Mouse (Mus musculus) forebrain, embryonic 10.5 days (tissue): Measurements from ENCODE around the gene Gm21992. TPM values are rescaled to one million over a fixed set of nuclear protein-coding genes. Genes with fewer than 3 reads are reported as not detected.
"Not testable (repeated sequence)": the region's sequence is repeated elsewhere in the genome, so short reads cannot be mapped to it uniquely, and the experiment has no call there.

Source experiments
- DNase-seq: peaks from one replicate; pipeline ENCODE4 v3.0.0-alpha.2; 2017; ENCODE audit warnings: low spot score; ENCODE audit errors: extremely low spot score
- H3K27ac ChIP-seq: fragments of 300-500 bp; sonication (generic); 2 replicates; pipeline ENCODE4 v1.5.1; 2016; ENCODE audit warnings: mild to moderate bottlenecking
- H3K27me3 ChIP-seq: fragments of 300-500 bp; sonication (generic); 2 replicates; pipeline ENCODE4 v1.6.1; 2016; ENCODE audit warnings: mild to moderate bottlenecking; ENCODE audit not compliant: poor library complexity, severe bottlenecking
- H3K36me3 ChIP-seq: fragments of 300-500 bp; sonication (generic); replicated peaks from 2 replicates; pipeline ENCODE4 v1.6.1; 2016; ENCODE audit warnings: mild to moderate bottlenecking, moderate library complexity
- H3K4me1 ChIP-seq: fragments of 300-500 bp; sonication (generic); 2 replicates; pipeline ENCODE4 v1.6.1; 2016
- H3K4me3 ChIP-seq: fragments of 300-500 bp; sonication (generic); 2 replicates; pipeline ENCODE4 v1.5.1; 2016; ENCODE audit warnings: mild to moderate bottlenecking, moderate library complexity
- H3K9me3 ChIP-seq: fragments of 300-500 bp; sonication (generic); 2 replicates; pipeline ENCODE4 v1.6.1; 2016; ENCODE audit warnings: mild to moderate bottlenecking, moderate library complexity
- WGBS: fragments of 180-500 bp; shearing (Covaris S2); methylation state at CpG from one replicate; pipeline ENCODE4 v1.1.7; 2016; 5-methylcytosine and 5-hydroxymethylcytosine counted together
- polyA plus RNA-seq: library from polyadenylated mRNA; unstranded; fragments of >200 nt; fragmentation: Nextera tagmentation; extraction: Ambion mirVana; gene quantifications from 2 replicates; pipeline ENCODE4 v1.2.1, GENCODE M21; 2016

Gm21992 gene
- polyA plus RNA-seq, 1 experiment from 2014 or later, result 35.7 TPM

DNA sequence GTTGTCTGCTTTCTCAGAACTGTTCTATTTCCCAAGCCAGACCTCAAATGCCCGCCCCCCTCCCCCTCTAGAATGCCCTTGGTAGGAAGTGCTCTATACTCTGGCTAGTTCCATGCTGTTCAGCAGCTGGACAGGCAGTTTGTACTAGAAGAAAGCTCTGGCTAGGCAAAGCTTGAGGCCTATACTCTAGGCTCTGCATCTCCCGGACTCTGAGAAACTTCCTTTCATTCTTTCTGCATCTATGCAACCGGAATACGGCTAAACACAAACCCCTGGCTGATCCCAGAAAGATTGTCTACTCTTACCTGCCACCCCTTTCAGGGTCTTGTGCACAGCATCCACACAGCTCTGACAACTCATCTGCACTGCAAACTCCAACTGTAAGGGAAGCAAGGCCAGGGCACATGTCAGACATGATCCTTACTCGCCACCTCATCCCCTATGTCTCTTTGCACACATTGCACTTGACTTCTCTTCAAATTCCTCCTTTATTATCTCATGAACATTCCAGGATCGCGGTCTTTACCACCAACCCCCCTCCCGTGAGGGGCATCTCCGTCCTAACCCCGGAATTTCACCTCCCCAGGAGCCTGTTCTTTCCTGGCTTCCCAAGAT, 27.2 kb upstream of the Gm21992 start:
- peak overlapping the region; percentile 86 for H3K27ac ChIP-seq
- peaks cover 32% of the 10 kb centered on the region for H3K27me3 ChIP-seq
- 33% methylated on average over 10 of the region's 10 CpGs for WGBS
- H3K9me3 ChIP-seq, result no peaks in the 10 kb centered on the region
- peak overlapping the region; percentile 71 for H3K4me3 ChIP-seq
- no peak for DNase-seq
- H3K4me1 ChIP-seq, result peaks cover 21% of the 10 kb centered on the region
- H3K36me3 ChIP-seq, result no peaks in the 10 kb centered on the region; the same call in 1 of the 2 replicates

DNA sequence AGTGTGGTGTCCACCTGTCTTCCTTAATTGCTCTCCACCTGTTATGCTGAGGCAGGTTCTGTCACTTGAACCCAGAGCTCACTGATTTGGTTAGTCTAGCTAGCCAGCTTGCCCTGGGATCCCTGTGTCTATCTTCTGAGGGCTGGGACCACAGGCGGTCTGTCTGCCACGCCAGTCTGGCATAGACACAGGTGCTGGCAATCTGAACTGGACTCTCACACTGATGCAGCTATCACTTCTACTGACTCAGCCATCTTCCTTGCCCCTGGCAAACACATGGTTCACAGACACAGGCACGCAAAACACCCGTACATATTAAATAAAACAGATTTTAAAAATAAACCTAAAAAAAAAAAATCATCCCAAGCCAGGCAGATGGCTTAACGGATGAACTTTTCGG, 25.6 kb upstream of the Gm21992 start:
- WGBS, result 92% methylated on average over 6 of the region's 6 CpGs
- H3K27ac ChIP-seq, result no peak overlapping the region
- H3K4me1 ChIP-seq, result peaks cover 26% of the 10 kb centered on the region

DNA sequence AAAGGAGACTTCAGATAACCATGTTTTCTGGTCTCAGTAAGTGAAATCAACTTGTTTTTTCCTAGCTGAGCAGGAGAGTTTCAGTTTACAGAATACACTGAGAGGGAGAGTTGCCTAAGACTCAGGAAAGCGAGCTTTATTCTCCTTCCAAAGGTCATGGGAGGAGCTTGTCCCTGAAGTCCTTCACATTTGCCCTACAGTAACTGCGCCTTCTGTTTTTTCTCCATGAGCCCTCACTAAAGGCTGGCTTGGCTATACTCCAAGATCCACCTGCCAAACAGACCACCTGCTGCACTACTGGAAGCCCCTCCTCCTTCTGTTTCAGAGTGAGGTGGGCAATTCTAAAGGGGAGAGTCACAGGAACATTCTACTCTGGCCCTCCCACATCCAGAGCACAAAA, 24.7 kb upstream of the Gm21992 start:
- no peaks in the 10 kb centered on the region for H3K9me3 ChIP-seq
- peaks cover 17% of the 10 kb centered on the region for H3K27me3 ChIP-seq
- H3K4me1 ChIP-seq, result peaks cover 29% of the 10 kb centered on the region
- H3K4me3 ChIP-seq, result no peak overlapping the region
- no peak overlapping the region for H3K27ac ChIP-seq
- peaks cover 14% of the 10 kb centered on the region for H3K36me3 ChIP-seq
- no peak for DNase-seq
- WGBS, result 83% methylated on average over 2 of the region's 2 CpGs

More for the DNA sequence above, 25.6 kb upstream of the Gm21992 start:
- no peaks in the 10 kb centered on the region for H3K9me3 ChIP-seq
- H3K36me3 ChIP-seq, result peaks cover 11% of the 10 kb centered on the region
- H3K4me3 ChIP-seq, result no peak overlapping the region
- DNase-seq, result no peak
- peaks cover 27% of the 10 kb centered on the region for H3K27me3 ChIP-seq

DNA sequence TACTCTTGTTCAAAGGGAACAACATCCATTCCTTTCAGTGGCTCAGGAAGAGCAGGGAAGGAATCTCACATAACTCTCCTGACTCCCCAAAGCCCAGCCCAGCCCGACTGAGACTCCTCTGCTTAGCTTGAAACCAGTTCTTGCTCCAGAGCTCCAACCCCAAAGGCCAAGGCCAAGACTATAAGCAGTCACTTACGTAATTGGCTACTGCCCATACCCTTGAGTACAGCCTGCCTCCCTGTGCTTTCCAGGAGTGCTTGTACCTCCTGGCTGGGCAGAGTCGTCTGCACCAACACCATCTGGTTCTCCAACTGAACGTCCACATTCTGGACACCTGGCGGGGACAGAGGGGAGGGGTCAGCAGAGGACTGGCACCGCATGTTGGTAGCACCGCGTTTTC, 22.6 kb upstream of the Gm21992 start:
- Histone ChIP-seq H3K4me1 (peaks cover 19% of the 10 kb centered on the region), H3K36me3 (peaks cover 16% of the 10 kb centered on the region), H3K27me3 (no peaks in the 10 kb centered on the region), H3K27ac (no peak overlapping the region), H3K4me3 (no peak overlapping the region), H3K9me3 (no peaks in the 10 kb centered on the region)
- WGBS, result 87% methylated on average over 8 of the region's 8 CpGs
- DNase-seq, result no peak

DNA sequence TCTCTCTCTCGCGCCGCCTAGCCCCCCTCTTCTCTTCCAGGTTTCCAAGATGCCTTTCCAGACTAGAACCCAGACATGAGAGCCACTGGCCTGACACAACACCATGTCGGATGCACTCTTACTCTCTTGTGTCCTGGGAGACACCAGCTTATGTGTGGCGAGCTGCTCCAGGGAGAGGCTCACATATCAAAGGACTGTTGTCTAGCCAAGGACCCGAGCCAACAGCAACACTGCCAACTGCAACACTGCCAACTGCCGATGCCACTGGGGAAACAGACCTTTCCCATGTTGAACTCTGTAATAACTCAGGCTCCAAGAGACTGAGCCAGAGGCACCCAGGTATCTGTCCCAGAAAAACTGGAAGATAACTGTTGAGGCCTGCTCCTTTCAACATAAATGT, 17.7 kb upstream of the Gm21992 start:
- H3K9me3 ChIP-seq, result no peaks in the 10 kb centered on the region
- H3K4me3 ChIP-seq, result no peak overlapping the region
- H3K27me3 ChIP-seq, result no peaks in the 10 kb centered on the region
- WGBS, result 73% methylated on average over 7 of the region's 7 CpGs
- DNase-seq, result no peak
- H3K27ac ChIP-seq, result no peak overlapping the region
- peaks cover 40% of the 10 kb centered on the region for H3K36me3 ChIP-seq
- H3K4me1 ChIP-seq, result peaks cover 8% of the 10 kb centered on the region

DNA sequence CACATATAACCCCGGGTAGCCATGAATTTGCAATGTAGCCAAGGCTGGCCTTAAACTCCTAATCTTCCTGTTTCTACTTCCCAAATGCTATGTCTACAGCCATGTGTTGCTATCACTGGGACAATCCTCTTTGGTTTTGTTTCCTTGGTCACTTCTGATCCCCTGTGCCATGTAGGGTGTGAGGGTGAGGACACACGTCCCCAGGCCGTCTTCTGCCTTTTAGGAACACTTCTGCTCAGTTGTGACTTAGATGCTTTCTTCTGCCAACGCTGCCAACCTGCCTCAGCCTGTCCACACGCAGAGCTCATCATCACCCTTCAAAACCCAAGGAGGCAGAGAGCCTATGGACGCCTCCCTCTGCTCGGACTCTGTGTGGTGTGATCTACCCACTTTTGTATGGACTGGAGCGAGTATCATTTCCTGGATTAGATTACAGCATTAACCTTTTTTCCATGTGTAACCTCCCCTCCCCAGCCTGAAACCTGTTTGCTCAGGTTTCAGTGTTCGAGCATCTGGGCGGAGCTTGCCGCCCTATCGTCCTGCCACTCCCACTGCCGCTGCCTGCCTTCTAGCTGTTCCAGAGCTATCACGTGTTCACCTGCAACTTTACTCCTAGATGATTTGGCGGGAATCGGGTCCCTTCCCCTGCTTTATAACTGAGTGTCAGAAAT, 17.2 kb upstream of the Gm21992 start:
- Histone ChIP-seq H3K9me3 (no peaks in the 10 kb centered on the region), H3K4me1 (peaks cover 8% of the 10 kb centered on the region), H3K27ac (no peak overlapping the region), H3K36me3 (peaks cover 40% of the 10 kb centered on the region), H3K27me3 (no peaks in the 10 kb centered on the region), H3K4me3 (no peak overlapping the region)
- no peak for DNase-seq
- WGBS, result 58% methylated on average over 16 of the region's 16 CpGs

DNA sequence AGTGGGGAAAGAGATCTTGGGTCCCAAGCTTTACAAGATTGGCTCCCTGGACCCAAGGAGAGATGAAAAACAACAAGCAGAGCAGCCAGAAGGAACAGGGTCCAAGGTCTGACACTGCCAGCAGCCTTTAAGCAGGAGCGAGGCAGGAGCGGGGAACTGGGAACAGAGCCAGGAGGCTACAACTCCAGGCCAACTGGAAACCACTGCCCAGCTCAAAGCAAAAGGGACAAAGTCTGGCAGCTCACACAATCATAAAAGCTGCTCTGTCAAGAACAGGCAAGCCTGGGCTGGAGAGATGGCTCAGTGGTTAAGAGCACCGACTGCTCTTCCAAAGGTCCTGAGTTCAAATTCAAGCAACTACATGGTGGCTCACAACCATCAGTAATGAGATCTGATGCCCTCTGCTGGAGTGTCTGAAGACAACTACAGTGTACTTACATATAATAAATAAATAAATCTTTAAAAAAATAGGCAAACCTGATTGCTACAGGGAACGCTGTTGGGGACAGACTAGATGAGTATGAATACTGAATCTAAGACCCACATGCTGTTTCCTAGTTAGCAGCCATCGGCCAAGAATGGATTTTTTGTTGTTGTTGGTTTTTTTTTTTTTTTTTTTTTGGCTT, 9.4 kb upstream of the Gm21992 start:
- DNase-seq, result no peak
- Histone ChIP-seq H3K4me3 (no peak overlapping the region), H3K27ac (no peak overlapping the region), H3K36me3 (peaks cover 16% of the 10 kb centered on the region), H3K27me3 (no peaks in the 10 kb centered on the region; the same call in 1 of the 2 replicates), H3K4me1 (no peaks in the 10 kb centered on the region), H3K9me3 (peaks cover under 1% of the 10 kb centered on the region; the same call in 1 of the 2 replicates)
- 91% methylated on average over 5 of the region's 5 CpGs for WGBS

DNA sequence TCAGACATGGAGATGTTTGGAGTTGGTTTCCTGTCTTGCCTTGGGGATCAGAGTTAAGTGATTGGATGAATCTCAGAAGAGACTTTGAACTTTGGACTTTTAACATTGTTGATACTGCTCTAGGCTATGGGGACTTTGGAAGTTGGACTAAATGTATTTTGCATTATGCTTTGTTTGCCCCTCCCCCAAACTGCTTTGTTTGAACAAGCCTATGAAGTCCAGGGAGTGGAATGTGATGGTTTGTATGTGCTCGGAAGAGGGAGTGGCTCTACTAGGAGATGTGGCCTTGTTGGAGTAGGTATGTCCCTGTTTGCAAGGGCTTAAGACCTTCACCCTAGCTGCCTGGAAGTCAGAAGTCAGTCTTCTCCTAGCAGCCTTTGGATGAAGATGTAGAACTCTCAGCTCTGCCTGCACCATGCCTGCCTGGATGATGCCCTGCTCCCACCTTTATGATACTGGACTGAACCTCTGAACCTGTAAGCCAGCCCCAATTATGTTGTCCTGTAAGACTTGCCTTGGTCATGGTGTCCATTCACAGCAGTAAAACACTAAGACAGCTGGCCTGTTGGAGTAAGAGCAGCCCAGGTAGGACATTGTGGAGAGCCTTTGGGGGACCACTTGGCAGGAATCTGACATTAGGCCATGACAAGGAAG, 5.9 kb upstream of the Gm21992 start:
- DNase-seq, result no peak
- Histone ChIP-seq H3K27me3 (no peaks in the 10 kb centered on the region; the same call in 1 of the 2 replicates), H3K9me3 (peaks cover 6% of the 10 kb centered on the region; the same call in 1 of the 2 replicates), H3K36me3 (no peaks in the 10 kb centered on the region), H3K4me3 (no peak overlapping the region), H3K4me1 (0 out of 2 replicates have a peak, but pooled peaks cover 1% of the 10 kb centered on the region), H3K27ac (no peak overlapping the region)
- 86% methylated on average over 1 of the region's 1 CpGs for WGBS

DNA sequence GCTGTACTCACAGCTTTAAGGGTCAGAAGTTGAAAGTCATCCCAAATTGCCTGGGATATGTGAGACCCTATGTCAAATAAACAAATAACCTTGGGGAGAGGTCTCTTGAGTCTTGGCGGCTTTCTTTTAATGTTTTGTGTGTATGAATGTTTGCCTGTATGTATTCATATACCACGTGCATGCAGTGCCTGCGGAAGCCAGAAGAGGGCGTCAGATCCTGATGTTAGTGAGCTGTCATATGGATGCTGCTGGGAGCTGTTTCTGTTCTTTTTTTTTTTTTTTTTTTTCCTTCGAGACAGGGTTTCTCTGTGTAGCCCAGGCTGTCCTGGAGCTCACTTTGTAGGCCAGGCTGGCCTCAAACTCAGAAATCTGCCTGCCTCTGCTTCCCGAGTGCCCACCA, 1.6 kb upstream of the Gm21992 start:
- H3K9me3 ChIP-seq, result peaks cover 6% of the 10 kb centered on the region; the same call in 1 of the 2 replicates
- peaks cover 26% of the 10 kb centered on the region for H3K4me1 ChIP-seq
- 75% methylated on average over 6 of the region's 6 CpGs for WGBS
- H3K27ac ChIP-seq, result no peak overlapping the region
- peaks cover 1% of the 10 kb centered on the region; the same call in 1 of the 2 replicates for H3K36me3 ChIP-seq
- no peaks in the 10 kb centered on the region; the same call in 1 of the 2 replicates for H3K27me3 ChIP-seq
- no peak overlapping the region for H3K4me3 ChIP-seq
- DNase-seq, result no peak

DNA sequence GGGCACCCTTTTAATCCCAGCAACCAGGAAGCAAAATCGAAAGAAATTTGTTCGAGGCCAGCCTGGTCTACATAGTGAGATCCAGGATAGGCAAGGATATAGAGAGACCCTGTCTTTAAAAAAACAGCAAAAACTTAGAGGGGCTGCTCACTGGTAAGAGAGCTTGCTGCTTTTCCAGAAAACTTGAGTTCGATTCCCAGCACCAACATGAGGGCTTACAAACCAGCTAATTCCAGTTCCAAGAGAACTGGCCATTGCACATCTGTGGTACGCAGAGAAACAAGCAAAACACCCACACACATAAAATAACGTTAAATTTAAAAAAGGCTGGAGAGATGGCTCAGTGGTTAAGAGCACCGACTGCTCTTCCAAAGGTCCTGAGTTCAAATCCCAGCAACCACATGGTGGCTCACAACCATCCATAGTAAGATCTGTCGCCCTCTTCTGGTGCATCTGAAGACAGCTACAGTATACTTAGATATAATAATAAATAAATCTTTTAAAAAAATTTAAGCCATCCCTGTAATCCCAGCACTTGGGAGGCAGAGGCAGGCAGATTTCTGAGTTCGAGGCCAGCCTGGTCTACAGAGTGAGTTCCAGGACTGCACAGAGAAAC, 1.0 kb upstream of the Gm21992 start:
- H3K9me3 ChIP-seq, DNase-seq, H3K27me3 ChIP-seq, H3K36me3 ChIP-seq: not testable (repeated sequence)
- Histone ChIP-seq H3K27ac (peak overlapping the region; percentile 95), H3K4me3 (peak overlapping the region; percentile 76), H3K4me1 (peaks cover 27% of the 10 kb centered on the region)
- WGBS, result 76% methylated on average over 8 of the region's 8 CpGs

DNA sequence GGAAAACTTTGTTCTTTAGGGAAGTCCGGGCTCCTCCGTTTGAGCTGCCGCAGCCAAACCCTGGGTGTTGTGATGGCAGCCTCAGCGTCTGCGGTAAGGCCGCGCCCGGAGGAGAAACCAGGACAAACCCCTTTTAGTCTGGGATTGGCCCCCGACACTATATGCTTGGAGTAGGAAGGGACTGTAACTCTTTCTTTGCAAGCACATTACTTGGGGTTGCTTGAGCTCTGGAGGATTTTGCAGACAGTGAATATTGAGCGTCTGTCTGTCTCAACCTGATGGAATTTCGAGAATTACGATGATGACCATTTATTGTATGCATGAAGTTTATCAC, 464 bp upstream of the Gm21992 start:
- no peaks in the 10 kb centered on the region for H3K27me3 ChIP-seq
- peak overlapping the region; percentile 76 for H3K4me3 ChIP-seq
- WGBS, result 7% methylated on average over 12 of the region's 12 CpGs
- H3K36me3 ChIP-seq, result peaks cover 12% of the 10 kb centered on the region
- H3K4me1 ChIP-seq, result peaks cover 27% of the 10 kb centered on the region
- H3K27ac ChIP-seq, result peak overlapping the region; percentile 95
- H3K9me3 ChIP-seq, result peaks cover 6% of the 10 kb centered on the region; the same call in 1 of the 2 replicates
- DNase-seq, result no peak

DNA sequence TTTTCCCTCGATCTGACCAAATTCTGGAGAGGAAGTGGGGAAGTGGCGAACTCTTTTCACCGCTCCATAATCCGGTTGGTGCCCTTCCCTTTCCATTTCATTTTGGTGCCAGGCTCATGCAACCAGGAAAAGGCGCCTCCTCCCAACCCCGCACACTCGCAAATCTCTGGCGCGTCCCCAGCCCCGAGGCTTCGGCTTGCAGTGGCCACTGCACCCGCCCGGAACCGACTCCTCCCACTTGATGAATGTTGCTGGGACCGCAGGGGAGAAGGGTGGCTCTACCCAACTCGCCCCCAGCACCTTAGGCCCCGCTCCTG, 708 bp downstream of the Gm21992 start:
- H3K27ac ChIP-seq, result peak overlapping the region; percentile 95
- peaks cover 23% of the 10 kb centered on the region for H3K36me3 ChIP-seq
- WGBS, result under 1% methylated on average over 17 of the region's 17 CpGs
- DNase-seq, result no peak
- no peaks in the 10 kb centered on the region for H3K27me3 ChIP-seq
- peaks cover 5% of the 10 kb centered on the region; the same call in 1 of the 2 replicates for H3K9me3 ChIP-seq
- peak overlapping the region; percentile 76 for H3K4me3 ChIP-seq
- peaks cover 27% of the 10 kb centered on the region for H3K4me1 ChIP-seq
